Mouse (Mus musculus): ENCODE measurements around the gene Rps24. TPM values are rescaled to one million over a fixed set of nuclear protein-coding genes. Genes with fewer than 3 reads are reported as not detected.
A peak's percentile ranks its signal among the peaks of the same experiment; 100 is the strongest.

The Rps24 gene
- polyA plus RNA-seq, 1 experiment from 2014 or later = 1,041 TPM

DNA sequence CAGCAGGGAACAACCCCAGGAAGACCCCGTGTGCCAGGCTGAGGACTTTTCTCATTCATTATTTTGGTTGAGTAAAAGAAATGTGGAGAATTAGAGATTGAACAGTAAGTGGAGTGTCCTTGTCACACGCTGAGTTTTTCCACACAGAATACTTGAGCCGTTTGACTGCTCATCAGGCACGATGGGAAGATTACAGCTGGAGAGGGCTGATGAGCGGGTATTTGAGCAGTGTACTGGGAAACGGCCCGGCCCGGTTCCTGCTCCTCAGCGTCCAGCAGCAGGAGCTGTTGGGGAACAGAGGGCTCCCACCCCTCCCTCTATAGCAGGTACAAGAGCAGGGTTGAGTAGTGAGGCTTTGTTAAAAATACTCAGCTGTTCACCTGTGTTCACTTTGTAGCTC, 12.6 kb downstream of the Rps24 start:
- DNase-seq (ENCODE audit: low spot score) = no peak
- Histone ChIP-seq H3K27me3 (ENCODE audit: low read depth, poor library complexity, severe bottlenecking) (no peaks in the 10 kb centered on the region), H3K36me3 (peaks cover 53% of the 10 kb centered on the region), H3K9me3 (replicated peaks) (no peaks in the 10 kb centered on the region), H3K4me1 (peaks cover 7% of the 10 kb centered on the region), H3K27ac (no peak overlapping the region; the same call in 1 of the 2 replicates), H3K4me3 (no peak overlapping the region)
- WGBS = 45% methylated on average over 9 of the region's 9 CpGs

GRCm38 (mm10) chr14:24500091-24500844, 13.3 kb downstream of the Rps24 start:
- DNase-seq (ENCODE audit: low spot score) = peak; percentile 96
- Histone ChIP-seq H3K36me3 (peaks cover 45% of the 10 kb centered on the region), H3K4me3 (peak overlapping the region; percentile 22; the same call in 1 of the 2 replicates), H3K27ac (peak overlapping the region; percentile 88), H3K27me3 (ENCODE audit: low read depth, poor library complexity, severe bottlenecking) (no peaks in the 10 kb centered on the region), H3K4me1 (peaks cover 7% of the 10 kb centered on the region), H3K9me3 (replicated peaks) (no peaks in the 10 kb centered on the region)
- 21% methylated on average over 18 of the region's 18 CpGs for whole genome bisulfite sequencing

GRCm38 (mm10) chr14:24500845-24501186, 13.9 kb downstream of the Rps24 start:
- Histone ChIP-seq H3K4me3 (peak overlapping the region; percentile 22; the same call in 1 of the 2 replicates), H3K27ac (peak overlapping the region; percentile 88), H3K9me3 (replicated peaks) (no peaks in the 10 kb centered on the region), H3K4me1 (peaks cover 7% of the 10 kb centered on the region), H3K27me3 (ENCODE audit: low read depth, poor library complexity, severe bottlenecking) (no peaks in the 10 kb centered on the region), H3K36me3 (peaks cover 39% of the 10 kb centered on the region)
- no peak for DNase-seq (ENCODE audit: low spot score)
- 26% methylated on average over 8 of the region's 8 CpGs for WGBS

GRCm38 (mm10) chr14:24501256-24501655, 14.3 kb downstream of the Rps24 start:
- H3K36me3 ChIP-seq = peaks cover 35% of the 10 kb centered on the region
- H3K27ac ChIP-seq = peak overlapping the region; percentile 88
- no peak for DNase-seq (ENCODE audit: low spot score)
- H3K4me1 ChIP-seq = peaks cover 7% of the 10 kb centered on the region
- H3K27me3 ChIP-seq (ENCODE audit: low read depth, poor library complexity, severe bottlenecking) = no peaks in the 10 kb centered on the region
- WGBS = 74% methylated on average over 4 of the region's 4 CpGs
- no peaks in the 10 kb centered on the region for H3K9me3 ChIP-seq (replicated peaks)
- no peak overlapping the region for H3K4me3 ChIP-seq

- H3K27ac ChIP-seq = peak overlapping the region; percentile 44
- no peak for DNase-seq (ENCODE audit: low spot score)
- WGBS = 32% methylated on average over 14 of the region's 14 CpGs
- H3K9me3 ChIP-seq (replicated peaks) = no peaks in the 10 kb centered on the region
- peaks cover 29% of the 10 kb centered on the region for H3K4me1 ChIP-seq
- H3K4me3 ChIP-seq = peak overlapping the region; percentile 9; the same call in 1 of the 2 replicates
- no peaks in the 10 kb centered on the region for H3K27me3 ChIP-seq (ENCODE audit: low read depth, poor library complexity, severe bottlenecking)
- no peaks in the 10 kb centered on the region for H3K36me3 ChIP-seq
These were observed 20.6 kb downstream of the Rps24 start for GRCm38 (mm10) chr14:24507452-24508069.

GRCm38 (mm10) chr14:24508070-24508773, 21.3 kb downstream of the Rps24 start:
- DNase-seq (ENCODE audit: low spot score) = no peak
- Histone ChIP-seq H3K4me3 (peak overlapping the region; percentile 35), H3K36me3 (no peaks in the 10 kb centered on the region), H3K27ac (peak overlapping the region; percentile 36; the same call in 1 of the 2 replicates), H3K4me1 (peaks cover 29% of the 10 kb centered on the region), H3K27me3 (ENCODE audit: low read depth, poor library complexity, severe bottlenecking) (no peaks in the 10 kb centered on the region), H3K9me3 (replicated peaks) (no peaks in the 10 kb centered on the region)
- 24% methylated on average over 18 of the region's 18 CpGs for WGBS

GRCm38 (mm10) chr14:24509557-24509956, 22.6 kb downstream of the Rps24 start:
- H3K4me1 ChIP-seq = peaks cover 29% of the 10 kb centered on the region
- DNase-seq (ENCODE audit: low spot score) = no peak
- no peaks in the 10 kb centered on the region for H3K36me3 ChIP-seq
- 77% methylated on average over 5 of the region's 5 CpGs for WGBS
- H3K27ac ChIP-seq = no peak overlapping the region
- H3K27me3 ChIP-seq (ENCODE audit: low read depth, poor library complexity, severe bottlenecking) = no peaks in the 10 kb centered on the region
- no peaks in the 10 kb centered on the region for H3K9me3 ChIP-seq (replicated peaks)
- no peak overlapping the region for H3K4me3 ChIP-seq

- Histone ChIP-seq H3K36me3 (no peaks in the 10 kb centered on the region), H3K27ac (no peak overlapping the region), H3K27me3 (ENCODE audit: low read depth, poor library complexity, severe bottlenecking) (no peaks in the 10 kb centered on the region), H3K4me3 (no peak overlapping the region), H3K9me3 (replicated peaks) (no peaks in the 10 kb centered on the region), H3K4me1 (peaks cover 29% of the 10 kb centered on the region)
- 97% methylated on average over 1 of the region's 1 CpGs for WGBS
- no peak for DNase-seq (ENCODE audit: low spot score)
These were observed 23.3 kb downstream of the Rps24 start for GRCm38 (mm10) chr14:24510218-24510617.

DNA sequence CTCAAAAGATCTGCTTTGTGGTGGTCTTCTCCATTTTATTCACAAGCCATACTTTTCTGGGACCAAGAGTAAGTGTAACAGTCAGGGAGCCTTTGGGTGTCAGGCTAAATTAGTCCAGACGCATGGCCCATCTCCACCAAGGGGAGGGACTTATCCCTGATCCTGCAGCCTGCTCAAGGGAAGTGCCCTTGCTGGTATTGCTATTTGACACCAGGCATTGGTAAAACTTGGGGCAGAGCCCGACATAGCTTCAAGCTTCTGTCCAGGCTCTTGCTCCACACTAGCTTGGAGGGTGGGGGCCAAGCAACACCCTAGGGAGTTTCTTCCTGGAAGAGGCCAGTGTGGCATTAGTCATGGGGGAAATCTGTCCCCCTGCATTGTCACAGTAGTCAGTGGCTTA, 23.8 kb downstream of the Rps24 start:
- no peaks in the 10 kb centered on the region for H3K9me3 ChIP-seq (replicated peaks)
- no peak overlapping the region for H3K27ac ChIP-seq
- 86% methylated on average over 2 of the region's 2 CpGs for WGBS
- H3K36me3 ChIP-seq = no peaks in the 10 kb centered on the region
- DNase-seq (ENCODE audit: low spot score) = no peak
- peaks cover 29% of the 10 kb centered on the region for H3K4me1 ChIP-seq
- H3K4me3 ChIP-seq = no peak overlapping the region
- no peaks in the 10 kb centered on the region for H3K27me3 ChIP-seq (ENCODE audit: low read depth, poor library complexity, severe bottlenecking)

DNA sequence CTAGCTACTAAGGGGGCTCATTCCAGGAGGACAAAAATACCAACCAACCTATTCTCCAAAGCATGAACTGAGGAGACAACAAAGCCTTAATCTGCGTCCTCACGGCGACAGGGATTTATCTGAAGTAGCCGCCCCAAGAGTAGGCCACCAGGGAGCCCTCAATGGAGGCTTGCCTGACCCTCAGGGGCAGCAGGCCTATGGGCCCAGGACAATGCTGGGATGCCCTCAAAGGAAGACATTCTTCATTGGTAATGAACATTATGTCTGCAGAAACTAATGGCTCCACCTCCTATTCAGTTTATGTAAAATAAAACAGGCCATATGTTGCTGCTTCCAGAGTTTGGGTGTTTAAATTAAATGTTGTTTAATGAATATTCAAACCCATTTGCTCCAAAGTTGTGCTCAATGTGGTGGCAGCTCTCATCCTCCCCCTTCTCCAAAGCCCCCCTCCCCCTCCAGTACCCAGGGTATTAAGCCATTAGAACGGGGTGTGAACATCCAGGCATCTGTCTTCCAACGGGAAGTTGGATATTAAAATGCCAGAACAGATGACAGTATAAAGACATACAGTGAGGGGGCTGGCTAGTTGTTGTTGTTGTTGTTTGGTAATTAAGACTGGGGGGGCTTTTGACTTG, 25.7 kb downstream of the Rps24 start:
- H3K4me1 ChIP-seq = peaks cover 17% of the 10 kb centered on the region
- WGBS = 92% methylated on average over 6 of the region's 6 CpGs
- DNase-seq (ENCODE audit: low spot score) = no peak
- H3K36me3 ChIP-seq = no peaks in the 10 kb centered on the region
- no peaks in the 10 kb centered on the region for H3K27me3 ChIP-seq (ENCODE audit: low read depth, poor library complexity, severe bottlenecking)
- H3K9me3 ChIP-seq (replicated peaks) = no peaks in the 10 kb centered on the region
- H3K27ac ChIP-seq = no peak overlapping the region
- no peak overlapping the region for H3K4me3 ChIP-seq

- no peak for DNase-seq (ENCODE audit: low spot score)
- Histone ChIP-seq H3K27ac (no peak overlapping the region), H3K9me3 (replicated peaks) (no peaks in the 10 kb centered on the region), H3K4me1 (peaks cover 3% of the 10 kb centered on the region; the same call in 1 of the 2 replicates), H3K27me3 (ENCODE audit: low read depth, poor library complexity, severe bottlenecking) (no peaks in the 10 kb centered on the region), H3K4me3 (no peak overlapping the region), H3K36me3 (no peaks in the 10 kb centered on the region)
- WGBS = 67% methylated on average over 8 of the region's 8 CpGs
These were observed 34.7 kb downstream of the Rps24 start for GRCm38 (mm10) chr14:24521597-24521996.

DNA sequence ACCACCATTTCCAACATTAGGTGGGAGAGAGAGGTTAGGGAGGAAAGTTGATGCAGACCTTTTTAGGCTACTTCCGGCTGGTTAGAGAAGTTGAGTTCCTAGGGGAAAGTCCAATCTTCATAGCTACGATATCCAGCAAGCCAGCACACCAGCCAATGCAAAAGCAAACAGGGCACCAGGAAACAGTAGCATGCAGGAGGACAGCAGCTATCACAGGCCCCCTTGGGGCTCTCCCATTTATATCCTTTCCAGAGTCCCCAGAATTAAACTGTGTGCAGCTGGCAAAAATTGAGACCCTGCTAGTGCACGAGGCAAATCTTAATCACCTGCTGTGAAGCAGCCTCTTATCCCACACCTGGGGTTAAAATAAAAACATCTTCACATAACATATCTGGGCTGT, 38.2 kb downstream of the Rps24 start:
- DNase-seq (ENCODE audit: low spot score) = no peak
- Histone ChIP-seq H3K4me1 (peaks cover 12% of the 10 kb centered on the region), H3K36me3 (no peaks in the 10 kb centered on the region), H3K27me3 (ENCODE audit: low read depth, poor library complexity, severe bottlenecking) (no peaks in the 10 kb centered on the region), H3K27ac (no peak overlapping the region), H3K4me3 (no peak overlapping the region), H3K9me3 (replicated peaks) (no peaks in the 10 kb centered on the region)
- 79% methylated on average over 3 of the region's 3 CpGs for WGBS

All from limb, embryonic 10.5 days (tissue).